Mouse (Mus musculus) lung, adult 18-20 months (tissue): ENCODE results near the gene Gm10488.
"Not testable (repeated sequence)": the region's sequence is repeated elsewhere in the genome, so short reads cannot be mapped to it uniquely, and the experiment has no call there.

Experiments
- DNase-seq, 2 experiments: peaks; one replicate each; pipeline ENCODE4 v3.0.0; 2022; ENCODE audit warnings: mixed read lengths in 2 of 2

Gm10488 gene

GRCm38 (mm10) chrX:29976014-29976413, at the start of gene Gm10488:
TSS of gene Gm10488 (plus strand) at chrX:29976314.
- DNase-seq = not testable (repeated sequence)
